Mouse (Mus musculus): Measurements from ENCODE around the gene Sgce.
"Not testable (repeated sequence)": the region's sequence is repeated elsewhere in the genome, so short reads cannot be mapped to it uniquely, and the experiment has no call there.

Sgce gene

DNA sequence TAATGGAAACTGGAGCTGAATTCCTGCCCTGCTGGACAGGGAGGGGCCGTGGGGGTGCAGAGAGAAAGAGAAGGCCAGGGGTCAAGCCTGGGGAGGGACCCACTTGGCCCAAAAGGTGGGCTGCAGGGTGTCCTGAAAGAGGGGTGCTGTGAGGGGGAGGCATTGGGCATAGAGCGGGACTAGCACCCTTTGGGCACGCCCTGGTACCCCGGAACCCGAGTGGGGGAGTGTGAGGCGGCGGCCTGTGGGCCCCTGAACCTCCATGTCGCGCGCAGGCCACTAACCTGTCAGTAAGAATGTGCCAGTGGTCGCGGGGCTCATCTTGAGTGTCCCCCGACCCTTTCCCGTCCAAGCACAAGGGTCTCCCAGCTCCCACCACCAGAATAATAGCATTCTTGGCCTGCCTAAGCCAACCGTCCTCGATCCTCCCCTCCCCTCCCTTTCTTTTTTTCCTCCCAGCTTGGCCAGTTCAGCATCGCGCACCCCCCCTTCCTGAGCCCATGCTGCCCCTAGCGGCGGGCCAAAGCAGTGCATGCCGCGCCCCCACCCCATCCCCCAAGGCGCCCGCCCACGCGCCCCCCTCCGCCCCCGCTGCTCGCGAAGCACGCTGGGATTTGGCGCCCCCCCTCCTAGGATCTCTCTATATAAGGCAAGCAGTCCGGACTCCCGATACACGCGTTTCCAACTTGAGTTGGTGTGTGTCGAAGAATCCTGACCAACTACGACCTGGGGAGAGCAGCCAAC, at the start of gene Sgce, which contains the start of gene Peg10:
Gene Sgce (minus strand): TSS at position 512 of the 744 bp plus-strand sequence.
Gene Peg10 (plus strand): TSS at position 611 of the 744 bp plus-strand sequence.
- DNase-seq (ENCODE audit: extremely low read depth, low read depth, low spot score): no peak

DNA sequence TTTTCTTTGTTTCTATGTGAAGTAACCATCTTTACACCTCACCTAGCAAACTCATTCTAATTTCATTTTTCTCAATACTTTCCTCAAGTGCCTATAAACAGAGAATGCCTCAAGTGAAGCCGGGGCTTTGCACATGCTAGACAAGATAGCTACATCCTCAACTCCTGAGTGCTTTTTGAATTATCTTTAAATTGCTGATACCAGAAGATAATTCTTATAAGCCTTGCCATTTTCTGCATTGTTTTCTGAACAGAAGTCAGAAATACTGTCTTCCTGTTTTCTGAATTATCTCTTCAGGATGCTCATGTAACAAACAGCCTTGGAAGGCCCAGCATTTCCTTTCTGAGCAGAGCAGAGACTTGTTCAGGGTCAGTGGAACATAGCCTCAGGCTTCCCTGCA, 49.3 kb upstream of the Sgce start:
- DNase-seq (ENCODE audit: extremely low read depth, low read depth, low spot score): no peak

- DNase-seq (ENCODE audit: extremely low read depth, low read depth, low spot score): no peak
Observed at GRCm38 (mm10) chr6:4762252-4762651, 15.2 kb upstream of the Sgce start.

DNA sequence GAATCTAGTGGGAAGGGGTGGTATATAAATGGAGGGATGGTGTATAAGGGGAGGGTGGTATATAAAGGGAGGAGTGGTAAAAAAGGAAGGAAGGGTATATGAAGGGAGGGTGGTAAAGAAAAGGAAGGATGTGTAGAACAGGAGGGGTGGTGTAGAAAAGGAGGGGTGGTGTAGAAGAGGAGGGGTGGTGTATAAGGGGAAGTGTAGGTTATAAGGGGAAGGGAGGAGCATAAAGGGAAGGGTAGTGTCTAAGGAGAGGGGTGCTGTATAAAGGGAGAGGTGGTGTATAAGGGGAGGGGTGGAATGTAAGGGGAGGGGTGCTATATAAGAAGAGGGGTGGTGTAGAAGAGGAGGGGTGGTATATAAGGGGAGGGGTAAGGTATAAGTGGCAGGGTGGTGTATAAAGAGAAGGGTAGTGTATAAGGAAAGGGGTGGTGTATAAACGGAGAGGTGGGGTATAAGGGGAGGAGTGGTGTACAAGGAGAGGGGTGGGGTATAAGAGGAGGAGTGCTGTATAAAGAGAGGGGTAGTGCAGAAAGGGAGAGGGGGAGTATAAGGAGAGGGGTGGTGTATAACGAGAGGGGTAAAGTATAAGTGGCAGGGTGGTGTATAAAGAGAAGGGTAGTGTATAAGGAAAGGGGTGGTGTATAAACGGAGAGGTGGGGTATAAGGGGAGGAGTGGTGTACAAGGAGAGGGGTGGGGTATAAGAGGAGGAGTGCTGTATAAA, 14.6 kb upstream of the Sgce start:
- DNase-seq (ENCODE audit: extremely low read depth, low read depth, low spot score): not testable (repeated sequence)

GRCm38 (mm10) chr6:4754886-4755285, 7.9 kb upstream of the Sgce start:
- no peak for DNase-seq (ENCODE audit: extremely low read depth, low read depth, low spot score)

- DNase-seq (ENCODE audit: extremely low read depth, low read depth, low spot score): no peak
Observed at GRCm38 (mm10) chr6:4754286-4754685, 7.3 kb upstream of the Sgce start.

- DNase-seq (ENCODE audit: extremely low read depth, low read depth, low spot score): no peak
Observed at GRCm38 (mm10) chr6:4751355-4751754, 4.3 kb upstream of the Sgce start.

GRCm38 (mm10) chr6:4749091-4749490, 2.1 kb upstream of the Sgce start:
- DNase-seq (ENCODE audit: extremely low read depth, low read depth, low spot score): peak; percentile 21

DNA sequence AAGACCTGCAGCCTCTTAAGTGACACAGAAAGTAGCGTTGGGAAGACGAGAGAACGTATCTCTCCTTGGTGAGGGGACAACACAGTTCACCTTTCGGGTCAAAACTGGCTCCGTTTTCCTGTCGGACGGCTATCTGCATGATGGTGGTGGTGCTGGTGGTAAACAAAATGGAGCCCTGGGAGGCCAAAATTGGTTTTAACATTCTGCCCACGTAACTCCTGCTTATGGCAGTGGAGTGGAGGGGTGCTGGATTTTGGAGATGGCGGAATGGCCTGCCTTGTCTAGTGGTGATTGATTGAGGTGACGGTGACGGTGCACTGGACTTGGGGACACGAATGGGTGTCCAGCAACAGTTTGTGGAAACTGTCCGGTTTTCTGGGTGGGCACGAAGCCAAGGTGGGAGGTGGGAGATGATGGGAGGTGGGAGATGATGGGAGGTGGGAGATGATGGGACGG, 1.5 kb upstream of the Sgce start:
- no peak for DNase-seq (ENCODE audit: extremely low read depth, low read depth, low spot score)

DNA sequence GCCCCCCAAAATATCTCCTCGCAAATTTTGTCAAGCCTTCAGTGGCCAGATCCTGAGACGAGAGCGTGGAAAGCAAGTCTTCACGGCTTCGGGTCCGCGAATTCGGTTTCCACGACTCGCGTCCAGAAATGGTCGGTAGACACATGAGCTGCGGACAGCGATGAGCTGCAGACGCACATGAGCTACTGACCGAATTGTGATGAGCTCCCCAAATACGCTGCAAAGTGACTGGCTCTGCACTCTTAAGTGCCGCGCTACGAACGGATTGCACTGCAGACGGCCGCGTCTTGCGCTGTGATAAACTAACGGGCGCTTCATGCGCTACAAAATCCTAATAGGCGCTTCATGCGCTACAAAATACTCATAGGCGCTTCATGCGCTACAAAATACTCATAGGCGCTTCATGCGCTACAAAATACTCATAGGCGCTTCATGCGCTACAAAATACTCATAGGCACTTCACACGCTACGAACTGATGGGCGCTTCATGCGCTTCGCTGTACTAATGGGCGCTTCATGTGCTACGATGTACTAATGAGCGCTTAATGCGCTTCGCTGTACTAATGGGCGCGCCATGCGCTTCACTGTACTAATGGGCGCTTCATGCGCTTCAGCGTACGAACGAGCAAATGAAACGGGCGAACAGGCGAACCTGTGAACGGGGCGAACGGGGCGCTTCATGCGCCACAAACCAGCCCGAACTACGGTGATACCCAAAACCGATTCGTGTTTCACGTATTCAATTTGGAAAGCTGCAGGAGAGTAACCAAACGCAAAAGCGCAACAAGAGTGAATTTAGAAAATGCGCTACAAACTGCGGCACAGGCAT, 884 bp upstream of the Sgce start:
- no peak for DNase-seq (ENCODE audit: extremely low read depth, low read depth, low spot score)

DNA sequence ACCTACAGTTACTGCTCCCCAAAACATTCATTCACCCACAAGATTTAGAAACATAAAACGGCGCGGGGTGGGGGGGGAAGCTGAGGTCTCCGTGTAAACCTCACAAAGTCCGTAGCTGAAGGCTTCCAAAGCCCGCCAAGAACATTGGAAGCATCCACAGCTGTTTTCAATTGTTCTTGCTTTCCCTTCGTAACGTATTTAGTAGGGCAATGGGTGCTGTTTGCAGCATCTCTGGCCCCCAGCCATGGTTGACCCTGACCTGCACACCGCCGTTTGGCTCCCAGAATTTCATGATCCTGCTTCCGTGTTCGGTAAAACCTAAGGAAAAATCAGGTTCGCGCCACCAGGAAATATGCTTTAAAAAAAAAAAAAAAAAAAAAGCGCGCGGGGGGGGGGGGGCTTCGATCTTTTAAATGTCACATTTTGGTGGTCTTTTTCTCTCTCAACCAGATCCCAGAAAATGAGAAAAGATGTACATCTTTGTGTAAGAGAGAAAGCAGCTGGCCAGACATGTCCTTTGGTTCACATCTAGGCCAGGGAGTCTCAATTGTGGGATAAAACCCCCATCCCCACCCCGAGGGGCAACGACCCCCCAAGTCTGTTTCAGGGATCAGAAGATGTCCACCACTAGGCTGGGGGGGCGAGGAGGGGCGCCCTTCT, 841 bp downstream of the Sgce start:
- DNase-seq (ENCODE audit: extremely low read depth, low read depth, low spot score): no peak

DNA sequence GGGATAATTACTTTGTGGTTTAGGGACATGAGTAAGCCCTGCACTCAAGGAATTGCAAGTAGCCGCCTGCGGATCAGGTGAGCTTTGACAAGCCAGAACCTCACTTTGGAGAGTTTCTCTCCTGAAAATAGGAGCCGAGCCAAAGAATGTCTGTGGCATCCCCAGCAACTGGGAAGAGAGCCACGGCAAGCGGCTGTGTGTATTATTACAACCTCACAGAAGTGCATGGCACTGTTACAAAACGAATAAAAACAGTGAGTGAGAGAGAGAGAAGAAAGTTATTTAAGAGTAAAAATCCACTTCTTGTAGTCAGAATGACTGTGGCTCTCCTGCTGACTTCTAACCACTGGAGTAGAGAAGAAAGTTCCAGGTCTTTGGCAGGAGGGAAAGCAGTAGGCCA, 6.5 kb downstream of the Sgce start:
- DNase-seq (ENCODE audit: extremely low read depth, low read depth, low spot score): peak; percentile 18

GRCm38 (mm10) chr6:4739522-4740355, 7.3 kb downstream of the Sgce start:
- DNase-seq (ENCODE audit: extremely low read depth, low read depth, low spot score): no peak

- DNase-seq (ENCODE audit: extremely low read depth, low read depth, low spot score): no peak
Observed at GRCm38 (mm10) chr6:4738717-4739116, 8.3 kb downstream of the Sgce start.

- no peak for DNase-seq (ENCODE audit: extremely low read depth, low read depth, low spot score)
Observed at GRCm38 (mm10) chr6:4738034-4738629, 8.9 kb downstream of the Sgce start.

DNA sequence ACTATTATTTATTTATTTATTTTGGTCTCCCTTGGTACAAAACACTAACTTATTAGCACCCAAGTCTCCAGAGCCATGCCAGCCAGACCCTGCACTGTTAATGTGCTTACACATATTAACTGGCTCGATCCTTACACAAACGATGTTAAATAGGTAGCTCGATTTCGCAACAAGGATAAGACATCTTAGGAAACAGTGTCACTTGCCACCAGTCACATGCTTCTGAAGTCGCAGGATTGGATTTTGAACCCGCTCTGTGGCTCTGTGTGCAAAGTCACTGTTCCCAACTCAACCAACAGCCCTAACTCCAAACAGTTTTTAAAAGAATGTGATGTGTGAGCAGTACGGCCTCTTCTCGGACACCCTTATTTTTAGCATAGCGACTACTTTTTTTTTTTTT, 10.6 kb downstream of the Sgce start:
- DNase-seq (ENCODE audit: extremely low read depth, low read depth, low spot score): no peak

DNA sequence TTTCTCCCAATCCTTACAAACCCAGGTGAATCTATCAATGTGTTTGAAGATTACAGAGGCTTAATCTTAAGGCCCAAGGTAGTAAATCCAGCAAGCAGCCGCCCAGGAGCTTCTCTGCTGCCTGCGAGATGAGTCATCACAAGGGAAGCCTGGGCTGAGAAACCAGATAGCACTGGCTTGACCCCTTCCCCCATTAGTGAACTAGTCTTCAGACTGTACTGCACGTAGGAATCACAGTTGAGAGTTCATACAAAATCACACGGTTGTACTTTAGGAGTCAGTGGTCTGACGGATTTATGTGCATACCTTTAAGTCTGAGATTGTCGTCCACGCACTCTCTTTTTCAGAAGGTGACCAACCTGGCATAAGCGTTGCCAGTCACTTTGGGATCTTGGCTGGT, 13.8 kb downstream of the Sgce start:
- DNase-seq (ENCODE audit: extremely low read depth, low read depth, low spot score): no peak

GRCm38 (mm10) chr6:4731675-4732074, 15.3 kb downstream of the Sgce start:
- DNase-seq (ENCODE audit: extremely low read depth, low read depth, low spot score): no peak

GRCm38 (mm10) chr6:4728305-4728704, 18.7 kb downstream of the Sgce start:
- no peak for DNase-seq (ENCODE audit: extremely low read depth, low read depth, low spot score)

Measured in fat pad, adult 2 months (tissue).